Mouse (Mus musculus): Measurements from ENCODE around the gene Mvb12b.

DNA sequence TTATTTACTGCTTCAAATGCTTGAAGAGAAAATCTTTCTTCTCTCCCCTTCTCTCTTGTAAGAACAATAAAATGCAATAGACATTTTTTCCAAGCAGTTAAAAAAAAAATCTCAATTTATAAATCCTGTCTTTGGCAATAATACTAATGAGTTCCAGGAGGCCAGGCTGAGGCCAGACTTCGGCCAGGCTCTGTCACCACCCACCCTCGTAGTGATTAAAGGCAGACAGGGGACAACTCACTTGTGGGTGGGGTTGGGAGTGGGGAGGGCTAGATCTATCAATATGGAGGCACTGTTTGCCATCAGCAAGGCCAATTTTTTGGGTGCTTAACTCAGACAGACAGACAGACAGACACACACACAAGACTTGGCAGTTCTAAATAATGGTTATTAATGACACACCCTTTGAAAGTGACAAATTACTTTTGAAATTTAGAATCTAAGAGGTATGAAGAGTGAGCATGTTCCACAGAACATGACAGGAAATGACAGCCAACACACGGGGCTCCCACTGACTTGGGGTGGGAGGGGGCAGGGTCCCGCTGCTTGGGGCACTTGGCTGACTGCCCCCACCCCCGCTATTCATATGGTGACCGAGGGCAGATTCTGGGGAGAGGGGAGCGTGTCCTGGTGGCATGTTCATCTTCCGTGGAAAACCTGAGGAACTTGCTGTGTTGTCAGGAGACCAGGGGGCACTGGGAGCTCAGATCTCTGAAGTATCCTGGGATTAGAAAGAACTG is 74.1 kb downstream of the Mvb12b start:
- TF ChIP-seq TAL1 (conservative IDR thresholded peaks at IDR 0.05; ENCODE audit: low read depth, low read length): no peak
- TF ChIP-seq CTCF (IDR thresholded peaks at IDR 0.05; ENCODE audit: low read depth, low read length): no peak
- TF ChIP-seq GATA2 (IDR thresholded peaks at IDR 0.05; ENCODE audit: borderline replicate concordance, low read depth, low read length): no peak
